Mouse (Mus musculus) embryonic facial prominence, embryonic 13.5 days (tissue): ENCODE results near the gene Ttyh3. TPM values are rescaled to one million over a fixed set of nuclear protein-coding genes. Genes with fewer than 3 reads are reported as not detected.

Experiments
- ATAC-seq: fragments of 200-750 bp; cut with Nextera tagmentation; 2 replicates; pipeline ENCODE4 v1.8.0; 2017; ENCODE audit warnings: low read depth; ENCODE audit not compliant: insufficient number of reproducible peaks, insufficient read depth, low FRiP score, low TSS enrichment
- H3K27ac ChIP-seq: fragments of 300-500 bp; sonication (generic); 2 replicates; pipeline ENCODE4 v1.5.1; 2015; ENCODE audit warnings: moderate library complexity, mild to moderate bottlenecking, inconsistent platforms
- H3K27me3 ChIP-seq: fragments of 300-500 bp; sonication (generic); 2 replicates; pipeline ENCODE4 v1.6.1; 2015; ENCODE audit warnings: mild to moderate bottlenecking, inconsistent platforms
- H3K36me3 ChIP-seq: fragments of 300-500 bp; sonication (generic); 2 replicates; pipeline ENCODE4 v1.6.1; 2015; ENCODE audit warnings: mild to moderate bottlenecking, inconsistent platforms
- H3K4me1 ChIP-seq: fragments of 300-500 bp; sonication (generic); 2 replicates; pipeline ENCODE4 v1.6.1; 2015; ENCODE audit warnings: inconsistent platforms
- H3K4me2 ChIP-seq: fragments of 300-500 bp; sonication (generic); 2 replicates; pipeline ENCODE4 v1.6.1; 2015; ENCODE audit warnings: moderate library complexity, mild to moderate bottlenecking, inconsistent platforms
- H3K4me3 ChIP-seq: fragments of 300-500 bp; sonication (generic); 2 replicates; pipeline ENCODE4 v1.5.1; 2015; ENCODE audit warnings: mild to moderate bottlenecking, inconsistent platforms
- H3K9ac ChIP-seq: fragments of 300-500 bp; sonication (generic); 2 replicates; pipeline ENCODE4 v1.6.1; 2015; ENCODE audit warnings: mild to moderate bottlenecking, inconsistent platforms
- H3K9me3 ChIP-seq: fragments of 300-500 bp; sonication (generic); 2 replicates; pipeline ENCODE4 v1.6.1; 2016; ENCODE audit warnings: inconsistent platforms
- WGBS: fragments of 180-500 bp; shearing (Covaris S2); methylation state at CpG from one replicate; pipeline ENCODE4 v1.1.7; 2015; ENCODE audit warnings: mixed read lengths; 5-methylcytosine and 5-hydroxymethylcytosine counted together
- polyA plus RNA-seq: library from polyadenylated mRNA; unstranded; fragments of >200 nt; fragmentation: Nextera tagmentation; extraction: Ambion mirVana; gene quantifications from 2 replicates; pipeline ENCODE4 v1.2.1, GENCODE M21; 2015

Ttyh3 gene
- polyA plus RNA-seq, 1 experiment from 2014 or later = 47.6 TPM

DNA sequence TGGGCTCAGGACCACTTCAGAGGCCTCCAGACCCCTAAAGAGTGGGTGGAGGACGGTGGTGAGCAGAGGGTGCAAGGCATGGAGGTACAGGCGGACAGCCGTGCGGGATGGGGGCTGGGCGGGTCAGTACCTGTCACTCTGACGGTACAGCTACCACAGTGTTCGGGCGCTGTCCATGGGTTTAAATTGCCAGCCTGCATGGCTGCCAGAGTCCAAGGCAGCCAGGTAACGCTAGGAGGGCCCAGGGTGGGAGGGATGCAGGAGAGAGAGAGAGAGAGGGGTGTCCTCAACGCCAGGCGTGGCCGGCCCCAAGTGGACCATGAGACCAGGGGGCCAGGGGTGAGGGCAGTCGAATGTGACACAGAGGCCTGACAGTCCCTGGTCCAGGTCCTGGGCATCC, 23.9 kb downstream of the Ttyh3 start:
- no peak for ATAC-seq
- Histone ChIP-seq H3K9ac (no peak overlapping the region), H3K4me1 (peaks cover 22% of the 10 kb centered on the region), H3K4me2 (no peak overlapping the region), H3K27ac (no peak overlapping the region), H3K4me3 (no peak overlapping the region), H3K36me3 (peaks cover 88% of the 10 kb centered on the region), H3K9me3 (no peaks in the 10 kb centered on the region), H3K27me3 (no peaks in the 10 kb centered on the region)
- WGBS = 90% methylated on average over 13 of the region's 13 CpGs

DNA sequence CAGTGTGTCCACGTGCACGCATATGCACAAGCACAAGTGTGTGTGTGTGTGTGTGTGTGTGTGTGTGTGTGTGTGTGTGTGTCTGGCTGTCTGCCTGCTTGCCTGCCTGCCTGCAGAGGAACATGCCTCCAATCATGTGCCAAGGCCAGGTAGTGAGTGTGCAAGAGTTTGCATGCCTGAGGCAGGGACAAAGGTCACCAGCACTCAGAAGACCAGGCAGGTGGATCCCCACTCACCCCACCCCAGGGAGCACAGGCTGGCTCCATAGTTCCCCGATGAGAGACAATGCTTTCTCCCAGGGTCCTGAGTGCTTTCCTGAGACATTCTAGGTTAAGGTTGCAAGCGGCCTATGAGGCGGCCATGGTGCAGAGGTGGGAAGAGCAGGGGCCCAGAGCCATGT, 24.6 kb downstream of the Ttyh3 start:
- H3K4me2 ChIP-seq = no peak overlapping the region
- peaks cover 80% of the 10 kb centered on the region for H3K36me3 ChIP-seq
- no peak for ATAC-seq
- no peaks in the 10 kb centered on the region for H3K9me3 ChIP-seq
- H3K27ac ChIP-seq = no peak overlapping the region
- H3K4me3 ChIP-seq = no peak overlapping the region
- H3K9ac ChIP-seq = no peak overlapping the region
- H3K27me3 ChIP-seq = no peaks in the 10 kb centered on the region
- H3K4me1 ChIP-seq = peaks cover 22% of the 10 kb centered on the region
- WGBS = 96% methylated on average over 5 of the region's 5 CpGs

DNA sequence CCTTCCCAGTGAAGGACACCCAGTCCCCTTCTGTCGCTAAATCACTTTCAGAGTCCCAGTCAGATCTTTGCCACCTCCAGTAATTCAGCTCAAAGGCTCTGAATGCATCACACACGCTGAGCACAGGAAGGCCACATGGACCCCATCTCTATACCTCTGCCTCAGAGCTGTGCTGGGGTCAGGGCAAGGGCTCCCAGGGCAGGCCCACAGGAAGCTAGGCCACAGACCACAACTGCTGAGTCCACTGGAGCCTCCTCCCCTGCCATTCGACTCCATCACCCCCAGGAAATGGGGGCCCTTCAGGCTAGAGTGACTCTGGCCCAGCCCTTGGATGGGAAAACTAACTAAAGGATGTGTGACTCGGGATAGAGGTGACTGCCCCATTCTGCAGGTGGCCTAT, 25.0 kb downstream of the Ttyh3 start:
- no peaks in the 10 kb centered on the region for H3K27me3 ChIP-seq
- H3K9ac ChIP-seq = no peak overlapping the region
- H3K4me3 ChIP-seq = no peak overlapping the region
- peaks cover 22% of the 10 kb centered on the region for H3K4me1 ChIP-seq
- H3K9me3 ChIP-seq = no peaks in the 10 kb centered on the region
- no peak for ATAC-seq
- H3K36me3 ChIP-seq = peaks cover 76% of the 10 kb centered on the region
- no peak overlapping the region for H3K4me2 ChIP-seq
- H3K27ac ChIP-seq = no peak overlapping the region
- WGBS = 71% methylated on average over 4 of the region's 4 CpGs

DNA sequence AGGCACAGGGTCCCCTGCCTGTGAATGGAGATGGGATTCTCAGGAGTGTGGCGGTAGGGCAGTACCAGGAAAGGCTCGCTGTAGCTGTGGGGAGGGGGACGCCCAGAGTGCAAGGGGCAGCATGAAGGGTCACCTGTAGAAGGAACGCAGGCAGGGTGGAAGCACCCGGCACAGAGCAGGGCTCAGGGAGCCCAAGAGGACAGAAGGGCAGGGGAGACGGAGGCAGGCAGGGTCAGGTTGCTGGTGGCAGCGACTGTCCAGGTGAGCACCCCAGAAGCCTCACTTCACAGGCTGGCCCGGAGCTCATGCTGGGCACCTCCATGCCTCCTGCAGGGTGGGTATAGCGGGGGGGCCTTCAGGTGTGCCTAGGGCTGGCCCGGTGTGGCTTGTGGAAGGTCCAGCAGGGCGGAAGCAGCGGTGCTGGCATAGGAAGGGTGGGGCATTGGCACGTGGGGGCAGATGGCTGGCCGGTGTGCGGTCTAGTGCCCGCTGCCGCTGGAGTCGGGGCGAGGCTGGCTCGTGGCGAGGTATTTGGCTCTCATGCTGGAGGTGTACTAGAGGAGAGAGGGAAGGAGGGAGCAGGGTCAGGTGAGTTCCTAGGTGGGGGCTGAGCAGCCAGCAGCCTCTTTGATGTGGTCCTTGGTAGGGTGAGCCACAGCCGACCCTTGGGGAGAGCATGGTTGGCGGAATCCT, 25.7 kb downstream of the Ttyh3 start:
- ATAC-seq = no peak
- Histone ChIP-seq H3K4me2 (no peak overlapping the region), H3K4me1 (peaks cover 22% of the 10 kb centered on the region), H3K9ac (no peak overlapping the region), H3K9me3 (no peaks in the 10 kb centered on the region), H3K27me3 (no peaks in the 10 kb centered on the region), H3K4me3 (no peak overlapping the region), H3K36me3 (peaks cover 69% of the 10 kb centered on the region), H3K27ac (no peak overlapping the region; the same call in 1 of the 2 replicates)
- WGBS = 94% methylated on average over 23 of the region's 23 CpGs

DNA sequence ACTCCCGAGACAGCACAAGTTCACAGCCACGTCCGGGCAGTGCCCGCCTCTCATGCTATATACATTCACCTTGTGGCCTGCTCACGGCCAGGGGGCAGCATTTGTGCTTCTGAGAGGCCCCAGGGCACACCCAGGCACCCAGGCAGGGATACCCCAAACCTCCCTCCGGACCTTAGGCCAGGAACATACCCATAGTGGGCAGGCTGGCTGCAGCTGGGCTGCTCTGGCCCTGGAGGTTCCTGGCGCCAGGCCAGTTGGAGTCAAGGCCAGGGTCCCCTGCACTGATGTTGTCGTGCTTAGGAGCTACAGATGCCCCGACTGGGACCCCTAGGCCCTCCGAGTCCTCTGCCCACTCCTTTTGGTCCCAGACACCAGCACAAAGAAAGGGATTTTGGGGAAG, 27.3 kb downstream of the Ttyh3 start:
- 76% methylated on average over 10 of the region's 10 CpGs for WGBS
- Histone ChIP-seq H3K36me3 (peaks cover 53% of the 10 kb centered on the region), H3K9me3 (no peaks in the 10 kb centered on the region), H3K4me1 (peaks cover 27% of the 10 kb centered on the region), H3K27me3 (no peaks in the 10 kb centered on the region), H3K9ac (no peak overlapping the region), H3K4me3 (no peak overlapping the region), H3K27ac (peak overlapping the region; percentile 62), H3K4me2 (no peak overlapping the region)
- no peak for ATAC-seq

DNA sequence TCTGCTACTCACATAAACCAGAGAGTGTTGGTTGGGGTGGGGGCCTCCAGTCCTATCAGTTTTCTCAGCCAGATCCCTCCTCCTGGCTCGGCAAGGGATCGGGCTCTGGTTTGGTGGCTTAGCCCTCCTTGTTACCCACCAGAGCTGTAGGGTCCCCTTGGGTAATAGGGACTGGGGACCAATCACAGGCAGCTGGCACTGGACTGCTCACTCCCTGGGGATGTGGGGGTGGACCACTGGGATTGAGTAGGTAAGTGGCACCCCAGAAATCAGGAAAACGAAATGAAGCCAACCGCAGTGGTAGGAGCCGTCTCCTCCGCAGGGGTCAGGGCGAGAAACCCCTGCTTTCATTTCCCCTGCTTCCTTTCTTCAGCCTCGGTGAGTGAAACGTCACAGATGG, 27.7 kb downstream of the Ttyh3 start:
- ATAC-seq = no peak
- Histone ChIP-seq H3K9ac (no peak overlapping the region), H3K4me1 (peaks cover 26% of the 10 kb centered on the region), H3K36me3 (peaks cover 53% of the 10 kb centered on the region), H3K9me3 (no peaks in the 10 kb centered on the region), H3K27me3 (no peaks in the 10 kb centered on the region), H3K4me2 (no peak overlapping the region), H3K4me3 (no peak overlapping the region), H3K27ac (peak overlapping the region; percentile 62)
- WGBS = 72% methylated on average over 9 of the region's 9 CpGs

DNA sequence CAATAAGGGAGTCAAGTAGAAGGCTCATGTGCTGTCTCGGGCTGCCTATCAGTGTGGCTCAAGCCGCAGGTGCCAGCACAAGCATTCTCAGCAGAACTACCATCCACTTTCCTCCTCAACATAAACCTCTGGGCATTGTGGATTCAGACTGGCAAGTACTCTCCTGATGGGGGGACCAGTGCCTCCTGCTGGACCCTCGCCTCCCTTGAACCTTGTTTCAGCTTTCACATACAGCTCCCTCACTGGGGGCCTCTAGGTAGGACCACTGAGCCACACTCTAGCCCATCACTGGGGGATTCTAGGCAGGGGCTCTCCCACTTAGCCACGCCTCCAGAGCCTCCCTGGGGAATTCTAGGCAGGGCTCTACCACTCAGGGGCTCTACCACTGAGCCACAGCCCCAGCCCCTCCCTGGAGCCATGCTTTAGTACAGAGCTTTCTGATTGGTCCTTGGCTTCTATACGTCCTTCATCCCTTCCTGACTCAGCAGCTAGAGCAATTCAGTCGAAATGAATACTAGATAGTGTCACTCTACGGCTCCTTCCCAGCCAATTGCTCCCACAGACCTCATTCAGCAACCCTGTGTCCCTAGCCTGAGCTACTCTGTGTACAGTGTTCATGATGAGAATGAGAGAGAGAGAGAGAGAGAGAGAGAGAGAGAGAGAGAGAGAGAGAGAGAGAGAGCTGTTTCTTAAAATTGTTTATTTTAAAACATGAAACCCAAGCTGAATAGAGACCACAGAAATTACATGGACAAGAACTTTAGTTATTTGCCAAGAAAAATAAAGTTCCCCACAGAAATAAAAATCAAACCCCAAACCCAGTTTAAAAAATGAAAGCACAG, 28.7 kb downstream of the Ttyh3 start:
- no peak for ATAC-seq
- WGBS = 57% methylated on average over 7 of the region's 7 CpGs
- peaks cover 47% of the 10 kb centered on the region for H3K36me3 ChIP-seq

DNA sequence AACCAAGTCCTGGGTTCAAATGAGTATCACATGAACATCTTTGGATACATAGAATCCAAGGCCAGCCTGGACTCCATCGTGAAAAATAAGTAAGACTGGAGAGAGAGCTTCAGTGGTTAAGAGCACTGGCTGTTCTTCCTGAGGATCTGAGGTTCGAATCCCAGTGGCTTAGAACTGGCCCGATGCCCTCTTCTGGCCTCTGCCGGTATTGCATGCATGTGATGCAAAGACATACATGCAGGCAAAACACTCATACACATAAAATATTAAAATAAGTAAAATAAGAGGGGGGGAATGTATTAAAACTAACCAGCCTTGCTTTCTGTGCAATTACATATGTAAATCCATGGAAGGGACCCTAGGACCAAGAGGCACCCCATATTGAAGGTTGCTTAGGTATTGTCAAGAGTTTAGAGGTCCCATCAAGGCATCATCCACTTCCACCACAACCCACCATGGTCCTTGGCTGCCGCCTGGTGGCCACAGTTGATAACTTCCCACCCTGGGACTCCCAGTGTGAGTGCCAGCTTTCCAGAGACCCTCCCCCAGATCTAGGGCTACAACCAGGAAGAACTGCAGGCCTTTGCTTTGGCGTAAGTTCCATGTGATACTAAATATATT, 29.6 kb downstream of the Ttyh3 start:
- peaks cover 44% of the 10 kb centered on the region for H3K36me3 ChIP-seq
- ATAC-seq = no peak
- H3K4me1 ChIP-seq = peaks cover 26% of the 10 kb centered on the region
- H3K27me3 ChIP-seq = no peaks in the 10 kb centered on the region
- no peak overlapping the region for H3K4me2 ChIP-seq
- H3K4me3 ChIP-seq = no peak overlapping the region
- whole genome bisulfite sequencing = 25% methylated on average over 6 of the region's 6 CpGs
- H3K9me3 ChIP-seq = no peaks in the 10 kb centered on the region
- H3K27ac ChIP-seq = no peak overlapping the region
- H3K9ac ChIP-seq = no peak overlapping the region

More for the DNA sequence above, 28.7 kb downstream of the Ttyh3 start:
- Histone ChIP-seq H3K9me3 (no peaks in the 10 kb centered on the region), H3K27me3 (no peaks in the 10 kb centered on the region), H3K4me2 (no peak overlapping the region), H3K4me1 (peaks cover 26% of the 10 kb centered on the region), H3K9ac (no peak overlapping the region), H3K27ac (peak overlapping the region; percentile 62), H3K4me3 (no peak overlapping the region)

DNA sequence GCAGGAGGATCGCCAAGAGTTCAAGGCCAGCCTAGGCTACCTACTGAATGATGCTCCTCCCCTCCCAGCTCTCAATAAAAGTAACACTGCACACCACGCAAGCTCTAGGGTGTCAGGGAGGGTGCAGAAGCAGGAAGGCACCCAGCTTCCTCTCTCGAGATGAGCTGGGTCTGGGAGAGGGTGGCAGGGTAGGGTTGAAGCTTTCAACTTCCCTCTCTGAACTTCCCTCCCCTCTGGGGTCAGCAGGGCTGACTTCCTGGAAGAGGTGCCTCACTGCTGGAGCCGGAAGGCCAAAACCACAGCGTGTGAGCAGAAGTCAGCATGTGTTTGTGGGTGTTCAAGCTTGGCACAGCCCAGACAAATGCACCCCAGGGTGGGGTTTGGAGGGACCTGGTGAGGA, 31.1 kb downstream of the Ttyh3 start:
- no peak overlapping the region for H3K27ac ChIP-seq
- no peaks in the 10 kb centered on the region for H3K9me3 ChIP-seq
- peaks cover 44% of the 10 kb centered on the region for H3K36me3 ChIP-seq
- peaks cover 7% of the 10 kb centered on the region for H3K27me3 ChIP-seq
- H3K4me1 ChIP-seq = peaks cover 26% of the 10 kb centered on the region
- no peak overlapping the region for H3K9ac ChIP-seq
- no peak overlapping the region for H3K4me2 ChIP-seq
- no peak overlapping the region for H3K4me3 ChIP-seq
- ATAC-seq = no peak
- WGBS = 64% methylated on average over 5 of the region's 5 CpGs

DNA sequence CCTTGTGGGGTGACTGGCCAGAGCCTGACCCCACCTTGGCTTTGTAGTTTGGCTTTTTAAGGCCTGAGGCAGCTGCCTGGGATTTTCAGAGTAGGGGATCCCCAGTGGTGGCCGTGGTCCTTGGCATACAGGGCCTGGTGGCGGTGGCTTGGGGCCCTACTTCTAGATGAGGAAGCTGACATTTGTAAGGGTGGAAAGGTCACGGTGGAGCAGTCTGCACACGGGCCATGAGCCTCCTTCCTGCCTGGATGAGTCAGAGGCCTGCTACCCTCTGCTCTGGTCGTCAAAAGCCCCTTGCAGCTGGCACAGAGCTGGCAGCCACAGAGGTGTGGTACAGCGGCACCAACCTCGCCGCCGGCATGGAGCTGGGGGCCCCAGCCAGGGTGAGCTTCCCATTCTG, 32.1 kb downstream of the Ttyh3 start:
- H3K36me3 ChIP-seq = peaks cover 38% of the 10 kb centered on the region
- 65% methylated on average over 9 of the region's 9 CpGs for WGBS
- no peak overlapping the region for H3K4me3 ChIP-seq
- H3K27ac ChIP-seq = peak overlapping the region; percentile 16; the same call in 1 of the 2 replicates
- no peak for ATAC-seq
- H3K9me3 ChIP-seq = no peaks in the 10 kb centered on the region
- H3K4me1 ChIP-seq = peaks cover 31% of the 10 kb centered on the region
- H3K27me3 ChIP-seq = peaks cover 17% of the 10 kb centered on the region
- H3K4me2 ChIP-seq = no peak overlapping the region
- H3K9ac ChIP-seq = peak overlapping the region; percentile 16; the same call in 1 of the 2 replicates

DNA sequence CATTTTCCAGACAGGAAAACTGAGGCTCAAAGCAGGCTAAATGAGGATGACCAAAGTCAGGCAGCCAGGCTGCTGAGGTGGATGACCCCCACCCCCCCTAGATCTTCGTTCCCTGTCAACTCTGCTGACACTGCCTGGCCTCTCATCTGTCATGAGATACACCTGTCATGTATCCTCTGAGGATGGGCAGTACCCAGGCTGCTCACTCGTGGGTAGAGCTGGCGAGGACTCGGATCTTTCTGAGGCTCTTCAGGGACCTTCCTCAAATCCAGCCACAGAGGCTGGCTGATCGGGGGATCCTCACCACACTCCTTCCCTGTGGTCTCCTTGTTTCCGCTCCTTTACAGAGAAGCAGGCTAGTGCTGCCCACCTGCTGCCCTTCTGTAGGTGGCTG, 32.7 kb downstream of the Ttyh3 start:
- Histone ChIP-seq H3K4me1 (peaks cover 31% of the 10 kb centered on the region), H3K4me3 (no peak overlapping the region), H3K27me3 (peaks cover 23% of the 10 kb centered on the region), H3K36me3 (peaks cover 32% of the 10 kb centered on the region), H3K4me2 (no peak overlapping the region), H3K9ac (peak overlapping the region; percentile 16; the same call in 1 of the 2 replicates), H3K27ac (no peak overlapping the region), H3K9me3 (no peaks in the 10 kb centered on the region)
- no peak for ATAC-seq
- 78% methylated on average over 6 of the region's 6 CpGs for WGBS
